Mouse (Mus musculus) frontal cortex, postnatal 14 days (tissue): ENCODE measurements around the gene Rab3ip.

Experiments used
- DNase-seq, 2 experiments: peaks; one replicate each; pipeline ENCODE4 v3.0.0; 2022; ENCODE audit warnings: low spot score in 2 of 2

The Rab3ip gene

GRCm38 (mm10) chr10:116957867-116958551, 7.4 kb upstream of the Rab3ip start:
- no peak for DNase-seq

- DNase-seq = no peak
These were observed 6.1 kb upstream of the Rab3ip start for GRCm38 (mm10) chr10:116956483-116957158.

- DNase-seq = no peak
These were observed 4.6 kb upstream of the Rab3ip start for GRCm38 (mm10) chr10:116955191-116955590.

DNA sequence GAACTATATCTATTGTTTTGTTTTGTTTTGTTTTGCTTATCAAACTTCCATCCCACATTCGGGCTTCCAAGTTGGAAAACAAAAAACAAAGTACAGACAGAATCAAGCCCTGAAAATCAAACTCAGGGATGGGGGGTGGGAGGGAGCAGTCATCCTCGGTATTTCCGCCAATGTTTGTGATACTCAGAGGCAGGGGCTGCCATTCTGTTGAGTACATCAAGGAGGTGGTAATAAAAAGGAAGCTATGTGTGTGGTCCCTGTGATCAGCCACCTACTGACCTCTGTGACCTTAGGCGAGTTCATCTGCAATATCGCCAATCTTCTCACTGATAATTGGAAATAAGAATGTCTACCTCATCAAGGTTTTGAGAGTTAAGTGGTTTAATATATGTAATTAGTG, 317 bp upstream of the Rab3ip start:
- no peak for DNase-seq

DNA sequence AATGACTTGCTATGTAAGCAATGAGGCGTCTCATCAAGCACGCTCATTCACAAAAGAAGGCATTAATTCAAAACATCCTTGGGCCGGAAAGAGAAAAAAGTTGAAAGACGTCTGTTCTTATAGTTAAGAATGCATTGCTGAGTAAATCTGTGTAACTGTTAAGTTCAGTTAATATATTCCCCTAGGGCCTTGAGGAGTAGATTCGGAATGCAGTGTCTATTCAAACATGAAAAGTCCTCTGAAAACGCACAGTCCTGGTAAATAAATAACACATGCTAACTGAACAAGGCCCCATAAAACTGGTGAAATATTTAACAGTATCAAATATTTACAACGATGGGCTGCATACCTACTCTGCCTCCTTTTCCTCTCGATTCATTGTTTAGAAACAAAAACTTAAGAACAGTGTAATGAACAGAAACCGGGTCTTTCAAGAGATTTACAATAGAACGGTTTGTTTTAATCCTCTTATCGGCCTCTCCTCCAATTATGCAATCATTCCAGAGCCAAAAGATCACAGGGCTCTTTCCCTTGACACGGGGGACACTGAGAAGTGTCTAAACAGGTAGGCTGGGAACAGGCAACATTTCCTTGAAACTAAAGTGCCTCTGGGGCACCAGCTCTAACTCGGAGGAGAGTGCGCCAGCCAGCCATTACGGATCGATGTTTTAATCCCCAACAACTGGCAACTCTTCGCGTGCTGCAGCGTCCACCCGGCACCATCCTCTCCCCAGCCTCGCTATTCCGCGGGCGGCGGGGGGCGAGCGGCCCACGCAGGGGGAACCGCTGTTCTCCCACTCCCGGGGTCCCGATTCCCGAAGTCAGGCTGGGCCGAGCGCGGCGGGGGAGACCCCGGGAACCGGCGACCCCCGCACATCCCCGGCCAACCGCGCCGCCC, 1.2 kb downstream of the Rab3ip start:
- peak in 1 of 2 experiments; percentile 17 for DNase-seq

GRCm38 (mm10) chr10:116948414-116948813, 2.2 kb downstream of the Rab3ip start:
- no peak for DNase-seq

- DNase-seq = no peak
These were observed 5.6 kb downstream of the Rab3ip start for GRCm38 (mm10) chr10:116944940-116945339.

DNA sequence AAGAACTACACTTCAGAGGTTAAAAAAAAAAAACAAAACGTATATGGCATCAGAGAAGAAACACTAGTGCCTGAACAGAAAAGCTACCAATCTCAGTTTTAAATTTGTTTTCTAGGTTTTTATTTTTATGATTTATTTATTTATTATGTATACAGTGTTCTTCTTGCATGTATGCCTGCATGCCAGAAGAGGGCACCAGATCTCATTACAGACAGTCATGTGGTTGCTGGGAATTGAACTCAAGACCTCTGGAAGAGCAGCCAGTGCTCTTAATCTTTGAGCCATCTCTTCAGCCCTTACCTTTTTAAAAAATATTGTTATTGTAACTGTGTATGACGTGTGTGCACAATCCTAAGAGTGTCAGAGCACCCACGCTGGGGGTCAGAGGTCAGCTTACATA, 6.4 kb downstream of the Rab3ip start:
- no peak for DNase-seq

DNA sequence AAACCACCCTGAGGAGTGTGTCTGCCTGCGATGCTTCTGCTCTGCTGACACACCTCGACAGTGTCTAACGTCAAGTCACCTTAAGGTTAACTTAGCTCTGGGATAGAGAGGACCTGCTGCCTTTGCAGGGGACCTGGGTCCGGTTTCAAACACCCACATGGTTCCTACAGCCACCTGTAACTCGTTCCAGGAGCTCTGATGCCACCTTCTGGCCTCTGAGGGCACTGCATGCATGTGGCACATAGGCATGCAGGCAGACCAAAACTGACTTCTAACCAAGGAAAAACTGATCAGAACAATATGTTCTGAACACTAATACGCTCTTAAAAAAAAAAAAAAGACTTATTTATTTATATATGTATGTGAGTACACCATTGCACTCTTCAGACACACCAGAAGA, 7.5 kb downstream of the Rab3ip start:
- no peak for DNase-seq

- no peak for DNase-seq
These were observed 15.5 kb downstream of the Rab3ip start for GRCm38 (mm10) chr10:116935028-116935427.

DNA sequence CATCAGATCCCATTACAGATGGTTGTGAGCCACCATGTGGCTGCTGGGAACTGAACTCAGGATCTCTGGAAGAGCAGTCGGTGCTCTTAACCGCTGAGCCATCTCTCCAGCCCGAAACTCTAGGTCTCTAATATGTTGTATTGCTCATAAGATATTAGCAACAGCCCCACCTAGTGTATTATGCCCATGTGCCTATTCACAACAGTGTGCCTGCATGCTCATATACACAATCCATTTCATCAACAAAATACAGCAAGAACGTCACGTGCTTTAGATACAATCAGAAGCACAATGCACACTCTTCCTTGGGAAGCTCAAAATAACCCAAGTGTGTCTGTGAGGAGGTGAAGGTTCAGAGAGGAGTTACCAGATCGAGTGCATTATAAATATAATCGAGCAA, 16.8 kb downstream of the Rab3ip start:
- DNase-seq = no peak

DNA sequence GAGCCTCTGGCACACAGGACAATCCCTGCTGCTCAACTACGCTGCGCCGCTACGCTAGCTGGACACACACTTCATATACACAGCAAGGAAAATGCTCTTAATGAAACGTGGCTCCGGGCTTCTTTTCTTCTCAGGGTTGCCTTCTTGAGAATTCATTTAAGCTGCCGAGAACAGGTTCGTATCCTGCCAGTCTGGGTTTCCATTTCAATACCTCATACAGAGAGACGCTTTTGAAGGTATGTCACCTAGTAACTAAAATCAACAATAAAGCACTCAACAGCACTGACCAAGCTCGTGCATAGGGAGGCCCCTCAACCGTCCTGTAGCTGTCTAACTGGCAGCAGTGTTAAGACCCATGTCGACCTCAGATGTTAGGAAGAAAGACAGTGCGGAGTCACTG, 18.2 kb downstream of the Rab3ip start:
- DNase-seq = no peak

DNA sequence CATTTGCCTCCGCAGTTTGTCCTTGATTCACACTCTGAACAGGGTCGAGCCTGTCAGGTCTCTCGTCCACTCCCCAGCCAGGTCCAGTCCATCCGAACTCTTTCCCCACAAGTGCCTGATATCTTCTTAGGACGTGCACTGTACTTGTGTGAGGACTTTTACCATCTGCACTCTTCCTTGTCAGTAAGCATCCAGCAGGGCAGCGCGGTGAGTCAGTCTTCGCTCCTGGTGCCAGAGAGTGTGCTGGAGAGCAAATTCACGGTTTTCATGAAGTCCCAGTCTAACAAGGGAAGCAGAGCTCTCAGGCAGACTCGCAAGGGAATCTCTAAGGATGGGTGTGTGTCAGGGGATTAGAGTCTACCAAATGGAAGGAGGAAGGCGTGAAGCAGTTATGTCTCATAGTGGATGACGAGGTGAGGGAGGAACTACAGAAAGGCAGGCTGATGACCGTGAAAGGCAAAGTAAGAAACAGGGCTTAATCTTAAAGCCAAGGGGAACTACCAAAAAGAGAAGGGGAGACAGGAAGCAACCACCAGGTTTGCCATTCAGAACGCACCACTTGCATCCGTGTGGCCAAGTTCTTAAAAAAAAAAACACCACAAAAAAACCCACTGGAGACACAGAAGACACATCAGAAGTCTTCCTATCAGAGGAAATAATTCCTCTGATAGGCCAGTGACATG, 18.9 kb downstream of the Rab3ip start:
- peak in 1 of 2 experiments; percentile 9 for DNase-seq

DNA sequence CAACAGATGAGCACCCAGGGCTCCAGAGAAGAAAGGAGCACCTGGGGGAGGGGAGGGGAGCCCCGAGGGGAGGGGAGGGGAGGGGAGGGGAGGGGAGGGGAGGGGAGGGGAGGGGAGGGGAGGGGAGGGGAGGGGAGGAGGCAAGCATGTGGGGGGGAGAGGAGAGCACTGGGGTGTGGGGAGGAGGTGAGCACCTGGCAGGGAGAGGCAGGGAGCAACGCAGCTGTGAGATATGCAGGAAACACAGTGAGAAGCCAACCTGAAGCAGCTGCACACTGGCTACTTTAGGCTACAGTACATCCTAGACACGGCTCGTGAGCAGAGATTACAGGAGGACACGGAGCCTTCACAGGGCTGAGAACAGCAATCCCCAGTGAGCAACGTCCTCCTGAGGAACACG, 19.6 kb downstream of the Rab3ip start:
- no peak for DNase-seq

DNA sequence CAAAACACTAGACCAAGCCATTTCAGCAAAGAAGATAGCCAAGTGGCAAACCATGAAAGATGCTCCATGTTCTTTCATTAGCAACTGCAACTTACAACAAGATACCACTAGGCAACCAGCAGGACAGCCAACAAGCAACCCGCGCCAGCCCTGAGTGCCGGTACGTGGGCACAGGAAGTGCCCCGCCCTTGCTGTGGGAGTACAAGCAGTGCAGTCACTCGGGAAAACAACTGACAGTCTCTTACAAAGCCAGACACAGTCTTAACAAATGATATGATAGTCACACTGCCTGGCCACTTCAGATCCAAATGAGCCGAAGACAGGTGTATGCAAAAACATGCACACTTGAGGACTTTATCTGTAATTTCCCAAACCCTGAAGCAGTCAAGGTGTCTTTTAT, 20.1 kb downstream of the Rab3ip start:
- no peak for DNase-seq

DNA sequence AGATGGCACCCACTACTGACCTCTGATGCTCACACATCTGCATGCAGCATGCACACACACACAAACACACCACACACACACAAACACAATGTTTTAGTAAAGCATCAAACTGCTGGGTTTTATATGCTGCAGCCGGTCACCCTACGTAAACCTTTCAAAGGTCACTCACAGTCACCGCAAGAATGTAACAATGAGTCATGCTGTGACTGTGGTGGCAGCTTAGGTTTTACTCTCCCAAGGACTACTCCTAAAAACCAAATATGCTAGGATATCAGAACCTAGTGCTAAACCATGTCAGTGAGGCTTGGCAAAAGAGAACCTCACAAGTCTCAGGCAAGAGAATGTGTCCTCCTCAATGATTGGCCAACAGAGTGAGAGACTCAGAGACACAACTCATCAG, 21.7 kb downstream of the Rab3ip start:
- no peak for DNase-seq

GRCm38 (mm10) chr10:116926428-116927113, 24.0 kb downstream of the Rab3ip start:
- DNase-seq = no peak

DNA sequence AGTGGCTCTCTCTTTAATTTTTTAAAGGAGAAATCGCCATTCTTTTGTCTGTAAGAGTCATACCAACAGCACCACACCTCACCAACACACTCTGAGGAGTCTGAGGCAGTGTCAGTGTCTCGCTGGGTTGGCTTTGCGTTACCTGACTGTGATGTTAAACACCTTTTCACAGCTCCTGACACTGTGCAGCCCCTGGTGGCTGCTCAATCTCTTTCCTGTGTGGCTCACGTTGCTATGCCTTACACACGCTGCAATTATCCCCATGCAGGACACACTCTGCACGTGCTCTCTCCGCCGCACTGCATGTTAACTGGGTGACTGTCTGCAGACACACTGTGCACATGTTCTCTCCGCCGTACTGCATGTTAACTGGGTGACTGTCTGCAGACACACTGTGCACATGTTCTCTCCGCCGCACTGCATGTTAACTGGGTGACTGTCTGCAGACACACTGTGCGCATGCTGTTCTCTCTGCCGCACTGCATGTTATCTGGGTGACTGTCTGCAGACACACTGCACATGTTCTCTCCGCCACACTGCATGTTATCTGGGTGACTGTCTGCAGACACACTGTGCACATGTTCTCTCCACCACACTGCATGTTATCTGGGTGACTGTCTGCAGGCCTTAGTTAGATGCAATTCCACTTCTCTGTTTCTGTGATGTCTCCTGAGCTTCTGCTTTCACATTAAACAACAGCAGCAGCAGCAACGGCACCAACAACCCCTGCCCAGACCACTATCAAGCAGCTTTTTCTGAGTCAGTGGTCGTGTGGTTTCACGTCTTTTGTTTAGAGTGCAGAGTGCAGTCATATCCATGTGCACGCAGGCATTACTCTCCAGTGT, 26.7 kb downstream of the Rab3ip start:
- no peak for DNase-seq

DNA sequence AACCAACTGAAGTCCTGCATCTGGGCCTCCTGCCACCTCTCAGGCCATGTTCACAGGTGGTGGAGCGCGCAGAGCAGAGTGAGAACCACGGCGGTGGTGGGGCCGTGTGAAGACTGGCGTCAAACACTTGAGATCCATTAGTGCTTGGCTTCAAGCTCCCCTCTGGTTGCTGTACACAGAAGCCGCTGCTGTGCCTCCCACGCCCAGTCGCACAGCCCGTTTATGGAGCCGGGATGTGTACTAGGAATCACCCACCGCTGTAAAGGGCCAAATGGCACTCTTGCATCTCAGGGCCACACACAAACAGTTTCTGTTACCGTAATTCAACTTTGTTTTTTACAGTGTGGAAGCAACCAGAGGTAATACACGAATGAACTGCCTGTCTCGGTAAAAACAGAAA, 28.4 kb downstream of the Rab3ip start:
- no peak for DNase-seq

DNA sequence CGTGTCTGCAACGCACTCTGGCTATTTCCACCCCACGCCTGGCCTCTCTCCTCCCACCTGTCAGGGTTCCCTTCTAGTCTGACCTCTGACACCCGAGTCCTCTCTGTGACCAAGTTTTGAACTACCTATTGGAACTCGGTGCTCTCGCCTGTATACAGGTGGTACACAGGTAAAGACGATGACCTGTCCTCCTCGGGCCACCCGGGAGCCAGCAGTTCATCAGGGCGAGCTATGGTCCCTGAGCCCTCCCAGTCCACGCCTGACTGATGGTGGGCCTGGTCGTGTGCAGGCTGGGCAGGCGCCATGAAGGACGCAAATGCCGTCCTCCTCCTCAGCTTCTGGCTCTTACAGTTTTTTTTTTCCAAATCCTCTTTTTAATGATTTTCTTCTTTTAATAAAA, 29.2 kb downstream of the Rab3ip start:
- DNase-seq = no peak

DNA sequence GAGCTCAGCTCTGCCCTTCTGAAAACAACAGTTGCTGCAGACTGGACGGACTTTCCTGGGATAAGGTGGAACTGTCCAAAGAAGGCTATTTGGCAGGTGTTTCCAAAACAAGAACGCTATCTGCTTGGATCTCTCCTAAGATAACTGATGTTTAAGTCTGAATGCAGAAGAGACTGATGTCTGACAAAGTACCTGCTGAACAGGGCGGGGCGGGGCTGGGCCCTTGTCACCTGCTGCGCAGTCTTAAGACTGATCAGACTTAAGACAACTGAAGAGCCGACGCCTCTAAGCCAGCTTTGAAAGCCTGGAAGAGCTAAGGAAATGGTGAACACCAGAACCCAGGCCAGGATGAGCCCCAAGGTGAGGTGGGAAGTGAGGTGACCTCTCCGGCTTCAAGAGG, 29.9 kb downstream of the Rab3ip start:
- DNase-seq = no peak
